Mouse (Mus musculus) heart, embryonic 16.5 days (tissue): ENCODE measurements around the gene Rnls. TPM values are rescaled to one million over a fixed set of nuclear protein-coding genes. Genes with fewer than 3 reads are reported as not detected.

Source experiments
- ATAC-seq: fragments of 200-750 bp; cut with Nextera tagmentation; replicated peaks from 2 replicates; pipeline ENCODE4 v1.8.0; 2017; ENCODE audit warnings: moderate number of reproducible peaks; ENCODE audit not compliant: insufficient read depth, low FRiP score; ENCODE audit errors: extremely low read depth
- H3K27ac ChIP-seq: fragments of 300-500 bp; sonication (generic); 2 replicates; pipeline ENCODE4 v1.5.1; 2014; ENCODE audit warnings: mild to moderate bottlenecking, low read length, control low read depth, moderate library complexity
- H3K27me3 ChIP-seq: fragments of 300-500 bp; sonication (generic); 2 replicates; pipeline ENCODE4 v1.6.1; 2014; ENCODE audit warnings: low read length, mixed read lengths; ENCODE audit not compliant: control insufficient read depth, insufficient read depth
- H3K36me3 ChIP-seq: fragments of 300-500 bp; sonication (generic); 2 replicates; pipeline ENCODE4 v1.6.1; 2014; ENCODE audit not compliant: control insufficient read depth, insufficient read depth
- H3K4me1 ChIP-seq: fragments of 300-500 bp; sonication (generic); 2 replicates; pipeline ENCODE4 v1.6.1; 2014; ENCODE audit warnings: low read length, mixed read lengths; ENCODE audit not compliant: control insufficient read depth, insufficient read depth
- H3K4me2 ChIP-seq: fragments of 300-500 bp; sonication (generic); 2 replicates; pipeline ENCODE4 v1.6.1; 2014; ENCODE audit warnings: low read depth, mild to moderate bottlenecking, control low read depth, low read length
- H3K4me3 ChIP-seq: fragments of 300-500 bp; sonication (generic); 2 replicates; pipeline ENCODE4 v1.5.1; 2014; ENCODE audit warnings: mild to moderate bottlenecking, control low read depth, low read length
- H3K9ac ChIP-seq: fragments of 300-500 bp; sonication (generic); 2 replicates; pipeline ENCODE4 v1.6.1; 2014; ENCODE audit warnings: low read length, control low read depth
- H3K9me3 ChIP-seq: fragments of 300-500 bp; sonication (generic); replicated peaks from 2 replicates; pipeline ENCODE4 v1.6.1; 2016; ENCODE audit warnings: low read length; ENCODE audit not compliant: control insufficient read depth
- WGBS: fragments of 180-500 bp; shearing (Covaris S2); extraction: QIAGEN DNeasy Blood & Tissue Kit; methylation state at CpG from one replicate; pipeline ENCODE4 v1.1.7; 2014; 5-methylcytosine and 5-hydroxymethylcytosine counted together
- polyA plus RNA-seq: library from polyadenylated mRNA; unstranded; fragments of >200 nt; fragmentation: Nextera tagmentation; extraction: Ambion mirVana; gene quantifications from 2 replicates; pipeline ENCODE4 v1.2.1, GENCODE M21; 2015

Gene Rnls
- polyA plus RNA-seq, 1 experiment from 2014 or later = 12.2 TPM

DNA sequence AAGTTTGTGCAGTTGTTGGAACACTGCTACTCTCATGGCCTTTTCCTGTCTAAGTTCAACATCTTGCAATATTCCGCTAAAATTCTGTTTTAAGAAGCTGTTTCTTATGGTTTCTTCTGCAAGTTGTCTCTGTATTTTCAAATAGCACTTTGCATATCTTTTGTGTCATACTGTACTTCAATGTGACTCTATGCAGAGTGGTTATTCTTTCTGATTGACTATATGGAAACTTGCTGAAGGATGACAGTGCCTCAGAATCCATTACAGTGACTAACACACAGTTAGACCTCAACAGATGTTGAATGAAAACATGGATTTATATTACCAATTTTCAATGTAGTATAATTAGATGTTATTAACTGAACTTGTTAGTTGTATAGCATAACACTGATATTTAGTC lies 232.9 kb downstream of the Rnls start:
- Histone ChIP-seq H3K4me1 (no peaks in the 10 kb centered on the region), H3K36me3 (no peaks in the 10 kb centered on the region), H3K9me3 (no peaks in the 10 kb centered on the region), H3K4me2 (no peak overlapping the region), H3K9ac (no peak overlapping the region), H3K27me3 (no peaks in the 10 kb centered on the region), H3K27ac (no peak overlapping the region), H3K4me3 (no peak overlapping the region)
- ATAC-seq = no peak
- WGBS = 80% methylated on average over 1 of the region's 1 CpGs

DNA sequence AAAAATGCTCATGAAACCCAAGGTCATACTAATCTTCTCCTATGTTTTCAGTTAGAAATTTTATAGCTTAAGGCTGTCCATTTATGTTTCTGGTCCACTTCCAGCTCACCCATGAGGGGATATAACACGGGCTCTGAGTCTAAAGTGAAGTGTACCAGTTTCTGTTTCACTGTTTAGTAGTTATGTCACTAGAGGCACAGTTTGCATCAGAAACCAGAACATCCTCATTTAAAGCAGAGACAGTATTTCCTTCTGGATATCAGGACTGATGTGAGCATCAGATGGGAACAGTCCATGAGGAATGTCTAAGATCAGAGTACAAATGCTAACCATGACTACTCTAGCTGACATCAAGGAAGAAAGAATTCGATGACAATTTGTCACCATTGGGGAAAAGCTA lies 233.9 kb downstream of the Rnls start:
- H3K9ac ChIP-seq = no peak overlapping the region
- no peaks in the 10 kb centered on the region for H3K27me3 ChIP-seq
- no peak overlapping the region for H3K4me3 ChIP-seq
- no peak overlapping the region for H3K27ac ChIP-seq
- H3K4me2 ChIP-seq = no peak overlapping the region
- 77% methylated on average over 2 of the region's 2 CpGs for WGBS
- ATAC-seq = no peak
- no peaks in the 10 kb centered on the region for H3K4me1 ChIP-seq
- H3K36me3 ChIP-seq = no peaks in the 10 kb centered on the region
- H3K9me3 ChIP-seq = no peaks in the 10 kb centered on the region

DNA sequence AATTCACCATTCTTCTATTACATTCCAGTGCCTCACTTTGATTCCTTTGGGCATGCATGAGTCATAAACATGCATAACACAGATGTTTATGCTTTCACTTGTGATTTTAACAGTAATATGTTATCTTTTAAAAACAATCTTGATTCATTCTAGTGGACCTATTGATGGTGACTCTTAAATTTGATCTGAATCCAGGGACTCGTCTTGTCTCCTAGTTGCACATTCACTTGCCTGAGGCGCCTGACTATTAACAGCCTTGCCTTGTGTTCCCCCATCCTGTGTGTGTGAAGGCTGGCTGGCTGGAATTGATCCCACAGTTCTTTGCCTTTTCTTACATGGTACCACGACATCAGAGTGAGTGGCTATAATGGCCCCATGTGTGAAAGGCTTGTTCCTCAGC lies 243.7 kb downstream of the Rnls start:
- H3K27ac ChIP-seq = no peak overlapping the region
- H3K9me3 ChIP-seq = no peaks in the 10 kb centered on the region
- H3K4me2 ChIP-seq = no peak overlapping the region
- 74% methylated on average over 3 of the region's 3 CpGs for WGBS
- H3K4me1 ChIP-seq = no peaks in the 10 kb centered on the region
- H3K36me3 ChIP-seq = no peaks in the 10 kb centered on the region
- H3K4me3 ChIP-seq = no peak overlapping the region
- no peak for ATAC-seq
- no peak overlapping the region for H3K9ac ChIP-seq
- no peaks in the 10 kb centered on the region for H3K27me3 ChIP-seq

DNA sequence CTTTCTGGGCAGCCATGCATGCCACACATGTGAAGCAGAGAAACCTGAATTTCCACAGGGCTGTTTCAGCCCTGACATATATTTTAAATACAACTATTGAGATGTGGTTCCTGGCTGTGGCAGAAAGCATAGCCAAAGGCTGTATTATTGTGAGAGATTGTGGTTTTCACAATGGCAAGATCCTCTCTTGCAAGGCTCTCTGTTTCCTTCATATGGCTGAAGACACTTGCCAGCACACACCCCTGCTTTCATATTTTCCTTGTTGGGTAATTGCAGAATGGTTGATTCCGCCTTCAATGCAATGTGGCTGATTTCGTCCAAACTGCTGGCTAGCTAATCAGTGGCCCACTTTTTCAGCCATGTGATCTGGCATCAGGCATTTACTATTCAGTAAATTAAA lies 248.9 kb downstream of the Rnls start:
- H3K4me3 ChIP-seq = no peak overlapping the region
- H3K27me3 ChIP-seq = no peaks in the 10 kb centered on the region
- H3K9ac ChIP-seq = no peak overlapping the region
- WGBS = 85% methylated on average over 2 of the region's 2 CpGs
- H3K9me3 ChIP-seq = no peaks in the 10 kb centered on the region
- no peak overlapping the region for H3K27ac ChIP-seq
- no peak for ATAC-seq
- no peaks in the 10 kb centered on the region for H3K4me1 ChIP-seq
- H3K4me2 ChIP-seq = no peak overlapping the region
- no peaks in the 10 kb centered on the region for H3K36me3 ChIP-seq

DNA sequence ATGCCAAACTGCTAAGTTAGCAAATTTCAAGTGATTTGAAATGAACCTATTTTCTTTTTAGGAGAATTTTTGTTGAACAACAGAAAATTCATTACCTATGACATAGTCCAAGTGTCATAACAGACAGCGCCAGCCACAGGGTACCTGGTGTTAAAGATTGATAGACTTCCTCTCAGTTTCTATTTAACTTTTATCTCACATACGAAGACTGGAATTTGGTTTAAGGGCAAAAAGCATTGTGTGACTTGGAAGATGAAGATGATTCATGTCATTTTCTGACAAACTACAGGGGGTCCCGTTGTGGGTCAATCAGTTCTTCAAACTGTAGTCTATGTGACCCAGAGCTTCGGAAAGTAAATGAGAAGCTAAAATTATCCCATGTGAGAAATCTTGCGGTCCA lies 254.8 kb downstream of the Rnls start:
- no peaks in the 10 kb centered on the region for H3K4me1 ChIP-seq
- no peak overlapping the region for H3K4me3 ChIP-seq
- no peak overlapping the region for H3K9ac ChIP-seq
- no peak for ATAC-seq
- WGBS = 75% methylated on average over 5 of the region's 5 CpGs
- H3K27me3 ChIP-seq = no peaks in the 10 kb centered on the region
- no peak overlapping the region for H3K27ac ChIP-seq
- H3K4me2 ChIP-seq = no peak overlapping the region
- no peaks in the 10 kb centered on the region for H3K36me3 ChIP-seq
- no peaks in the 10 kb centered on the region for H3K9me3 ChIP-seq

DNA sequence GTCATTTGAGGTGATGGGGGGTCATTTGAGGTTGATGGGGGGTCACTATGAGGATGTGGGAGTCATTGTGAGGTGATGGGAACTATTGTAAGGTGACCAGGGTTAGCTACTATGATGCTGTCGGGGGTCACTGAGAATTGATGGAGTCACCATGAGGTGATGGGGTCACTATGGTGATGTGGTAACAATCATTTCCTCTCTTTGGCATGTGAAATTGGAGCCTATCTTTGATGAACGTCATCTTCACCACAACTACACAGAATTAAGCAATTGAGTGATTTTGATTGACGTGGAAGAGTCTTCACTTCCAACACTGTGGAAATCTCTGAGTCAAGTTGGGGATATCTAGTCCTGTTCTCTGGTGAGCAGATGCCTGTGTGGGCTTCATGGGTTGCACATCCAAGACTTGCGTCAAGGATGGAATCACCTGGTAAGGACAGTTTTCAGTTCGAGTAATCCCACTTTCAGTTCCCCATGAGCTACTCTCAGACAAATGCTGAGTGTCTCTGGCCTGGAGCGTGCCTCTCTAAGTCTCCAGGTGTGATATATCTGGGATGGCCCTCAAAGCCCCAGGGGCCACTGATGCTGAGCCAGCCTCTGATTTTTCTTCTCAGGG lies 269.4 kb downstream of the Rnls start:
- no peak overlapping the region for H3K4me3 ChIP-seq
- H3K27ac ChIP-seq = no peak overlapping the region
- no peaks in the 10 kb centered on the region for H3K36me3 ChIP-seq
- ATAC-seq = no peak
- H3K4me1 ChIP-seq = no peaks in the 10 kb centered on the region
- 76% methylated on average over 6 of the region's 6 CpGs for WGBS
- H3K4me2 ChIP-seq = no peak overlapping the region
- no peaks in the 10 kb centered on the region for H3K27me3 ChIP-seq
- H3K9me3 ChIP-seq = no peaks in the 10 kb centered on the region
- no peak overlapping the region for H3K9ac ChIP-seq

DNA sequence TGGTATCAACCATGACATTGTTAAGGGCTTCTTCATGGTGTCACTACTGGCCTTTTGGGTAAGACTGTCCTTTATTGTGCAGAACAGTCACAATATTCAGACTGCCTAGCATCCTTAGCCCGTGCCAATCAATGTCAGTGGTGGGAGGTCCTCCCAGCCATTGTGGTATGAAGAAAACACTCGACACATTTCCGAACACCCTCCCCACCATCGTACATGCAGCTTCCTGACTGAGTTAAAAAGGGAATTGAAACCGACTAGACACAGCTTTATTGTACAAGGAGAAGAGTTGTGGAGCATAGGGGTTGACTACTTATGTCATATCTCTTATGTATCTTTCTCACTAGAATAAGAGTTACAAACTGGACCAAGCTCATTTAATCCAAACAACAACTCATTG lies 272.1 kb downstream of the Rnls start:
- H3K9me3 ChIP-seq = no peaks in the 10 kb centered on the region
- no peak for ATAC-seq
- H3K27me3 ChIP-seq = no peaks in the 10 kb centered on the region
- no peak overlapping the region for H3K4me2 ChIP-seq
- no peak overlapping the region for H3K27ac ChIP-seq
- H3K4me1 ChIP-seq = no peaks in the 10 kb centered on the region
- H3K9ac ChIP-seq = no peak overlapping the region
- 74% methylated on average over 5 of the region's 5 CpGs for WGBS
- no peak overlapping the region for H3K4me3 ChIP-seq
- H3K36me3 ChIP-seq = no peaks in the 10 kb centered on the region

DNA sequence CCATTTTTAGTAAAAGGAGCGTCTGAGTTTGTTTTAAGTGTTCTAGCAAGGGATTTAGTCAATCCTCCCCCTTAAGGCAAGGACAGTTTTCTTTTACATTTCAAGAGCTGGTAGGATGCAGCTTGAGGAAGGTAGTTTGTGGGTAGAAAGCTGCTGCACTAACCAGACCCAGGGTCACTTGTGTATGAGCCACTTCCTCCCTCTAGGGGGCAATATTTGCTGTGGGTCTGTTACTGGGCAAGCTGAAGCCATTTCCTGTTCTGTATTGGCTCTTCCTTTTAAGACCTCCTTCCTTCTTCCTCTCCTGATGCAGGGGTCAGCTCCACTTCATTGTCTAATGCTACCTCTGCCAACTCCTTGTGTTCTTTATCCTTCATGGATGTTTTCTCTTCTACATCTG lies 273.2 kb downstream of the Rnls start:
- no peaks in the 10 kb centered on the region for H3K4me1 ChIP-seq
- no peaks in the 10 kb centered on the region for H3K36me3 ChIP-seq
- WGBS = 62% methylated on average over 1 of the region's 1 CpGs
- H3K4me2 ChIP-seq = no peak overlapping the region
- no peaks in the 10 kb centered on the region for H3K9me3 ChIP-seq
- H3K9ac ChIP-seq = no peak overlapping the region
- ATAC-seq = no peak
- no peaks in the 10 kb centered on the region for H3K27me3 ChIP-seq
- no peak overlapping the region for H3K27ac ChIP-seq
- no peak overlapping the region for H3K4me3 ChIP-seq

DNA sequence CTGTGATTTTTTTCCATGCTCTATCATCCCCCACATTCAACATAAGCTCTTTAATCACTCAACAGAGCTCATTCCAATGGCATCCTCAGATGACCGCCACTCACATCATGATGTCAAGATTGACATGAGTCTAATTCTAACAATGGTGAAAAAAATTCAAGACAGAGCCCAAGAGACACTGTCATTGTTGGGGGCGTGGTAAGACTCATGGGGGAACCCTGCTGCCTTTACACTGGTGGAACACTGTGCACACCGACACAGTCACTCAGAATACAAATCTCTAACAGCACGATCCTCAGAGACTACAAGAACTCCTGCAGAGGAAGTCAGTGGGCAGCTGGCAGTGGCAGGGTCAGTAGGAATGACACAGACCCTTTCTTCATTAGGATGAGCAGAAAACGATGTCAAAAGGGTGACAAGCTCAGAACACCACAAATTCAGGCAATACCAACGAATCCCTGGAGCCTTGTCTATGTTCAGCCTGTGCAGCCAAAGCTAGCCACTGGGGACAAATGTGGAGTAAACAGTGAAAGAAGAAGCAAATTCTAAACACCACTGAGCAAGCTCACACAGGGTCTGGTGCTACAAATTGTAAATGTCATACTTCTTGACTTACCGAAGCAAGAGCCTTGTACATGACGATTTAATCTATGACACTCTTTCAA lies 277.3 kb downstream of the Rnls start:
- H3K9me3 ChIP-seq = no peaks in the 10 kb centered on the region

More for the DNA sequence above, 277.3 kb downstream of the Rnls start:
- Histone ChIP-seq H3K36me3 (no peaks in the 10 kb centered on the region), H3K4me2 (no peak overlapping the region), H3K9ac (no peak overlapping the region), H3K4me1 (0 out of 2 replicates have a peak, but pooled peaks cover 2% of the 10 kb centered on the region), H3K27ac (no peak overlapping the region), H3K27me3 (no peaks in the 10 kb centered on the region), H3K4me3 (no peak overlapping the region)
- WGBS = 73% methylated on average over 8 of the region's 8 CpGs
- no peak for ATAC-seq
